7 mouse cellular contexts compared by ENCODE assay signal in the genomic region with DNA sequence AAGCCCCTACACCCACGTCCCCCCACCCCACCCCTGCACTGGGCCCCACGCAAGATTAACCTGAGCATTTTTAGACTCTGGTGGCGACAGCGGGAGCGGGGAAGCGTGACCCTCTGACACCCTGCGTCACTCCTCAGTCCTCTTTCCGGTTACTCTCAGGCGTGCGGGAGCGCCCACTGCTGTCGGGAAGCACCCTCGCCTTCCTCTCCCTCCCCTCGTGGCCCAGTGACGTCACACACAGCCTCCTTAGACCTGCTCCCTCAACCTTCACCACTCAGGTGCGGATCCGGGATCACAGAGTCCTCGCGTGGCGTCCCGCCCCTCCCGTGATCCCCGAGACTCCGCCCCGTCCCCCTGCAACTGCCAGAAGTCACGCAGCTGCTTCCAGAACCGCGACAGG.
DNase-seq lines count a peak whose midpoint lies in the region; ATAC-seq lines count a peak whose summit lies in the region.
"Not testable (repeated sequence)": the region's sequence is repeated elsewhere in the genome, so short reads cannot be mapped to it uniquely, and the experiment has no call there.

No protein-coding gene starts in this region.

- H3K9me3 ChIP-seq in forebrain, embryonic 11.5 days (ENCODE audit: control insufficient read depth, low read length); hindbrain, embryonic 10.5 days; kidney, embryonic 14.5 days (ENCODE audit: control insufficient read depth, low read length); midbrain, embryonic 14.5 days (ENCODE audit: control insufficient read depth, low read length); stomach, embryonic 16.5 days (replicated peaks; ENCODE audit: control insufficient read depth, low read length): not testable (repeated sequence)

- not testable (repeated sequence) for H3K36me3 ChIP-seq in forebrain, embryonic 11.5 days (ENCODE audit: control insufficient read depth, insufficient read depth, low read length); hindbrain, embryonic 10.5 days; kidney, embryonic 14.5 days (ENCODE audit: control insufficient read depth, insufficient read depth, low read length); midbrain, embryonic 14.5 days (ENCODE audit: control insufficient read depth, insufficient read depth, low read length); stomach, embryonic 16.5 days (ENCODE audit: control insufficient read depth, insufficient read depth, low read length)

- H3K4me1 ChIP-seq in forebrain, embryonic 11.5 days (replicated peaks; ENCODE audit: control insufficient read depth, insufficient read depth, low read length); hindbrain, embryonic 10.5 days (replicated peaks); kidney, embryonic 14.5 days (ENCODE audit: control insufficient read depth, insufficient read depth, low read length); midbrain, embryonic 14.5 days (ENCODE audit: control insufficient read depth, insufficient read depth, low read length); stomach, embryonic 16.5 days (ENCODE audit: control insufficient read depth, insufficient read depth, low read length): not testable (repeated sequence)

- H3K27ac ChIP-seq in forebrain, embryonic 11.5 days (ENCODE audit: low read depth, low read length); hindbrain, embryonic 10.5 days; kidney, embryonic 14.5 days (ENCODE audit: low read depth, low read length); midbrain, embryonic 14.5 days (replicated peaks; ENCODE audit: low read depth, low read length); stomach, embryonic 16.5 days (ENCODE audit: low read length): not testable (repeated sequence)

- peak; percentile 2 for DNase-seq in adrenal gland, postnatal 10 days
- DNase-seq in forebrain, embryonic 11.5 days (ENCODE audit: low spot score) = peak; percentile 51
- peak; percentile 3 for DNase-seq in hindbrain, embryonic 10.5 days (ENCODE audit: low spot score)
- DNase-seq in liver = peak; percentile 5
- peak; percentile 0 for DNase-seq in midbrain, embryonic 14.5 days

- not testable (repeated sequence) for H3K27me3 ChIP-seq in forebrain, embryonic 11.5 days (ENCODE audit: control insufficient read depth, insufficient read depth, low read length); hindbrain, embryonic 10.5 days (ENCODE audit: insufficient read depth, poor library complexity, severe bottlenecking); kidney, embryonic 14.5 days (ENCODE audit: control insufficient read depth, insufficient read depth, low read length); midbrain, embryonic 14.5 days (ENCODE audit: control insufficient read depth, insufficient read depth, low read length); stomach, embryonic 16.5 days (ENCODE audit: control insufficient read depth, insufficient read depth, low read length)

- not testable (repeated sequence) for H3K4me2 ChIP-seq in forebrain, embryonic 11.5 days (ENCODE audit: low read depth, low read length, severe bottlenecking); midbrain, embryonic 14.5 days (ENCODE audit: low read length)
- peak overlapping the region; percentile 31; the same call in 1 of the 2 replicates for H3K4me2 ChIP-seq in kidney, embryonic 14.5 days (replicated peaks; ENCODE audit: low read depth, low read length)
- H3K4me2 ChIP-seq in stomach, embryonic 16.5 days (ENCODE audit: low read depth, low read length) = 0 out of 2 replicates have a peak overlapping the region, but pooled peaks have one; percentile 15

- 8% methylated on average over 24 of the region's 28 CpGs for WGBS in forebrain, embryonic 11.5 days
- WGBS in hindbrain, embryonic 10.5 days = 8% methylated on average over 27 of the region's 28 CpGs
- 4% methylated on average over 20 of the region's 28 CpGs for WGBS in kidney, embryonic 14.5 days
- 11% methylated on average over 25 of the region's 28 CpGs for WGBS in midbrain, embryonic 14.5 days
- WGBS in stomach, embryonic 16.5 days = 3% methylated on average over 26 of the region's 28 CpGs

- not testable (repeated sequence) for H3K9ac ChIP-seq in forebrain, embryonic 11.5 days (ENCODE audit: low read length); kidney, embryonic 14.5 days (ENCODE audit: low read depth, low read length); midbrain, embryonic 14.5 days (replicated peaks; ENCODE audit: low read length); stomach, embryonic 16.5 days (ENCODE audit: low read length)

- not testable (repeated sequence) for ATAC-seq in forebrain, embryonic 11.5 days (replicated peaks; ENCODE audit: low FRiP score); kidney, embryonic 14.5 days (ENCODE audit: low FRiP score, low TSS enrichment); midbrain, embryonic 14.5 days (ENCODE audit: low FRiP score, low TSS enrichment); stomach, embryonic 16.5 days (ENCODE audit: insufficient read depth, low FRiP score)

- not testable (repeated sequence) for H3K4me3 ChIP-seq in forebrain, embryonic 11.5 days (ENCODE audit: low read depth, low read length); midbrain, embryonic 14.5 days (replicated peaks; ENCODE audit: low read depth, low read length)
- peak overlapping the region; percentile 37 for H3K4me3 ChIP-seq in hindbrain, embryonic 10.5 days
- H3K4me3 ChIP-seq in kidney, embryonic 14.5 days (ENCODE audit: low read length) = peak overlapping the region; percentile 14; the same call in 1 of the 2 replicates
- peak overlapping the region; percentile 13; the same call in 1 of the 2 replicates for H3K4me3 ChIP-seq in stomach, embryonic 16.5 days (replicated peaks; ENCODE audit: low read length)

Comparison
In these comparisons a context has a peak if more than half of its experiments do, and no peak if none do; other contexts are left out.
1. DNase-seq: peak in every context shown above with its lines; median percentile 51 in forebrain, embryonic 11.5 days; 5 in liver; 3 in hindbrain, embryonic 10.5 days; 2 in adrenal gland, postnatal 10 days; 0 in midbrain, embryonic 14.5 days.